Mouse (Mus musculus) ovary, adult 18-20 months (tissue): ENCODE data around the gene Tex35.

Source experiments
- DNase-seq: peaks from one replicate; pipeline ENCODE4 v3.0.0; 2022; ENCODE audit warnings: low spot score, mixed read lengths

The Tex35 gene

DNA sequence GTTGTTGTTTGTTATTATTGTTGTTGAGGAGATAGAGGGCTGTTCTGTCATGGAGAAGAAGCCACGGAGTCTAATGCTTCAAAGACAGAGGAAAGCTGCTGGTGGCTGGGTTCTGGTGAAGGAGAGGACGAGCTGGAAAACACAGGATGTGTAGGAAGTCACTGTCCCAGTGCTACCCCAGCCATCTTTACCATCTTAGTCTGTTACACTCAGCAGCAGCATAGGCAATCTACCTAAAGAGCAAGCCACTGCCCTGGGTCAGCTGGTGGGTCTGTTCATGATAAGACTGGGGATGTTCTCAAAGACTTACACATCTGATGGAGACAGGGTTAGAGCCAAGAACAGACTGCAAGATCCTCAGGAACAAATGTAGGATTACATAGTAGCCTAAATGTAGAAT, 58.6 kb downstream of the Tex35 start:
- DNase-seq: no peak
